Mouse (Mus musculus) gastrocnemius, postnatal 10 days (tissue): ENCODE data around the gene Apol7c. TPM values are rescaled to one million over a fixed set of nuclear protein-coding genes. Genes with fewer than 3 reads are reported as not detected.
"Not testable (repeated sequence)": the region's sequence is repeated elsewhere in the genome, so short reads cannot be mapped to it uniquely, and the experiment has no call there.

Experiments used
- DNase-seq: peaks from one replicate; pipeline ENCODE4 v3.0.0; 2021; ENCODE audit warnings: mixed read lengths
- long read RNA-seq, 2 experiments: library from polyadenylated mRNA; stranded (forward); transcript quantifications; one replicate each; pipeline ENCODE4 v2.0.0; 2021
- total RNA-seq, 2 experiments: library from RNA; stranded (reverse); gene quantifications; 2 replicates each; pipeline ENCODE4 v1.2.3; 2021

Apol7c gene
- total RNA-seq = under 1 TPM in 1 of 2 experiments, not detected in 1; 0.12 TPM
- long read RNA-seq, experiment 1 = 0 reads
- long read RNA-seq, experiment 2 = 0 reads

GRCm38 (mm10) chr15:77533216-77533615 is at the start of gene Apol7c:
TSS of gene Apol7c (minus strand) at chr15:77533316.
- DNase-seq = no peak

GRCm38 (mm10) chr15:77581681-77582080 is 48.6 kb upstream of the Apol7c start:
- peak; percentile 26 for DNase-seq

GRCm38 (mm10) chr15:77579311-77579710 is 46.2 kb upstream of the Apol7c start:
- no peak for DNase-seq

GRCm38 (mm10) chr15:77578801-77579200 is 45.7 kb upstream of the Apol7c start:
- DNase-seq = no peak

GRCm38 (mm10) chr15:77563219-77563618 is 30.1 kb upstream of the Apol7c start:
- no peak for DNase-seq

GRCm38 (mm10) chr15:77561792-77562191 is 28.7 kb upstream of the Apol7c start, which contains the start of gene 1700025B11Rik:
TSS of gene 1700025B11Rik (minus strand) at chr15:77561892.
- no peak for DNase-seq

- not testable (repeated sequence) for DNase-seq
Measured at GRCm38 (mm10) chr15:77539221-77539620, 6.1 kb upstream of the Apol7c start.

GRCm38 (mm10) chr15:77523186-77523843 is 9.8 kb downstream of the Apol7c start:
- peak; percentile 68 for DNase-seq

- not testable (repeated sequence) for DNase-seq
Measured at GRCm38 (mm10) chr15:77520596-77520995, 12.5 kb downstream of the Apol7c start.

- DNase-seq = not testable (repeated sequence)
Measured at GRCm38 (mm10) chr15:77507966-77508365, 25.1 kb downstream of the Apol7c start, which contains the start of gene Apol11a. TSS of gene Apol11a (plus strand) at chr15:77508271.

- not testable (repeated sequence) for DNase-seq
Measured at GRCm38 (mm10) chr15:77494694-77495093, 38.4 kb downstream of the Apol7c start.

- DNase-seq = not testable (repeated sequence)
Measured at GRCm38 (mm10) chr15:77493181-77493580, 39.9 kb downstream of the Apol7c start.

GRCm38 (mm10) chr15:77482140-77482794 is 50.8 kb downstream of the Apol7c start:
- no peak for DNase-seq

GRCm38 (mm10) chr15:77476693-77477092 is 56.4 kb downstream of the Apol7c start, which contains the start of gene Apol10a:
TSS of gene Apol10a (plus strand) at chr15:77477047.
- not testable (repeated sequence) for DNase-seq

Other genes starting within 250 kb of the Apol7c start
- gene Rbfox2, start 226.3 kb downstream of the Apol7c start, total RNA-seq = 100 to 1,000 TPM; 219 to 240 TPM
- under 1 TPM; 0.14 to 0.29 TPM for gene Apol7a, start 134.2 kb downstream of the Apol7c start, total RNA-seq
- gene Apol9a, start 122.2 kb downstream of the Apol7c start, total RNA-seq = not detected
- gene Apol7b, start 85.8 kb downstream of the Apol7c start, total RNA-seq = 1 to 10 TPM in 1 of 2 experiments, under 1 TPM in 1; 0.52 to 1.7 TPM
- not detected for gene Apol10a, start 56.3 kb downstream of the Apol7c start, total RNA-seq
- not detected for gene Apol11a, start 25.0 kb downstream of the Apol7c start, total RNA-seq
- not detected for gene 1700025B11Rik, start 28.6 kb upstream of the Apol7c start, total RNA-seq
- gene Apol10b, start 62.8 kb upstream of the Apol7c start, total RNA-seq = under 1 TPM in 1 of 2 experiments, not detected in 1; 0.32 TPM
- gene Gm36245, start 65.9 kb upstream of the Apol7c start, total RNA-seq = not detected
- gene Apol11b, start 110.0 kb upstream of the Apol7c start, total RNA-seq = under 1 TPM in 1 of 2 experiments, not detected in 1; 0.18 TPM
- gene Apol7e, start 165.5 kb upstream of the Apol7c start, total RNA-seq = not detected
- gene Apol9b, start 195.7 kb upstream of the Apol7c start, total RNA-seq = not detected
- under 1 TPM in 1 of 2 experiments, not detected in 1; 0.61 TPM for gene Apol8, start 223.7 kb upstream of the Apol7c start, total RNA-seq